Mouse (Mus musculus) heart, postnatal 10 days (tissue): ENCODE measurements around the gene Dact2. TPM values are rescaled to one million over a fixed set of nuclear protein-coding genes. Genes with fewer than 3 reads are reported as not detected.
A peak's percentile ranks its signal among the peaks of the same experiment; 100 is the strongest.

Experiments
- DNase-seq, 2 experiments: peaks; one replicate each; pipeline ENCODE4 v3.0.0; 2021
- intact Hi-C: fragments of 180-260 bp; cut with DNase I; formaldehyde crosslinking; loops from one replicate; pipeline ENCODE4 v1.15.1; 2025
- total RNA-seq, 2 experiments: library from RNA; stranded (reverse); gene quantifications; 2 replicates each; pipeline ENCODE4 v1.2.3; 2021

Gene Dact2
- 1 to 10 TPM; 2.3 to 2.7 TPM for total RNA-seq

GRCm38 (mm10) chr17:14204061-14204460, at the start of gene Dact2:
Dact2 (minus strand) TSS chr17:14204304.
- intact Hi-C loops: no loop called here
- peak in 1 of 2 experiments; percentile 39 for DNase-seq

GRCm38 (mm10) chr17:14252456-14252855, 48.4 kb upstream of the Dact2 start:
- intact Hi-C loops: no loop called here
- peak; percentile 45 to 62 for DNase-seq

- intact Hi-C loops: no loop called here
- no peak for DNase-seq
Measured at GRCm38 (mm10) chr17:14250401-14250800, 46.3 kb upstream of the Dact2 start.

- intact Hi-C loops: loop anchor here (5.0 kb wide), 1 partner anchor 33 kb away; no protein-coding TSS in a partner anchor
- DNase-seq: peak; percentile 61 to 72
Measured at GRCm38 (mm10) chr17:14249595-14249994, 45.5 kb upstream of the Dact2 start.

GRCm38 (mm10) chr17:14247931-14248330, 43.8 kb upstream of the Dact2 start:
- intact Hi-C loops: loop anchor here (5.0 kb wide), 1 partner anchor 34 kb away; no protein-coding TSS in a partner anchor
- DNase-seq: no peak

- intact Hi-C loops: loop anchor here (5.0 kb wide), 1 partner anchor 36 kb away; no protein-coding TSS in a partner anchor
- no peak for DNase-seq
Measured at GRCm38 (mm10) chr17:14246266-14246665, 42.2 kb upstream of the Dact2 start.

GRCm38 (mm10) chr17:14244195-14244965, 40.3 kb upstream of the Dact2 start:
- intact Hi-C loops: no loop called here
- DNase-seq: peak; percentile 76 to 80

- no peak for DNase-seq
- intact Hi-C loops: no loop called here
Measured at GRCm38 (mm10) chr17:14242634-14243033, 38.5 kb upstream of the Dact2 start.

- intact Hi-C loops: no loop called here
- no peak for DNase-seq
Measured at GRCm38 (mm10) chr17:14239960-14240359, 35.9 kb upstream of the Dact2 start.

- DNase-seq: no peak
- intact Hi-C loops: no loop called here
Measured at GRCm38 (mm10) chr17:14237134-14237533, 33.0 kb upstream of the Dact2 start.

- intact Hi-C loops: loop anchor here (5.0 kb wide), 2 partner anchors 177 to 672 kb away; no protein-coding TSS in a partner anchor
- no peak for DNase-seq
Measured at GRCm38 (mm10) chr17:14234774-14235389, 30.8 kb upstream of the Dact2 start.

- no peak for DNase-seq
- intact Hi-C loops: loop anchor here (2.0 to 5.0 kb wide), 3 partner anchors 53 to 674 kb away; no protein-coding TSS in a partner anchor
Measured at GRCm38 (mm10) chr17:14233658-14234057, 29.6 kb upstream of the Dact2 start.

- DNase-seq: peak; percentile 87 to 92
- intact Hi-C loops: loop anchor here (1.0 to 5.0 kb wide), 4 partner anchors 54 to 675 kb away; no protein-coding TSS in a partner anchor
Measured at GRCm38 (mm10) chr17:14232629-14233028, 28.5 kb upstream of the Dact2 start.

- intact Hi-C loops: loop anchor here (5.0 kb wide), 2 partner anchors 181 to 676 kb away; no protein-coding TSS in a partner anchor
Measured at GRCm38 (mm10) chr17:14230698-14231430, 26.8 kb upstream of the Dact2 start.

GRCm38 (mm10) chr17:14228381-14228780, 24.3 kb upstream of the Dact2 start:
- DNase-seq: no peak
- intact Hi-C loops: no loop called here

More at GRCm38 (mm10) chr17:14230698-14231430, 26.8 kb upstream of the Dact2 start:
- DNase-seq: no peak

- DNase-seq: no peak
- intact Hi-C loops: no loop called here
Measured at GRCm38 (mm10) chr17:14227601-14228000, 23.5 kb upstream of the Dact2 start.

GRCm38 (mm10) chr17:14226778-14227177, 22.7 kb upstream of the Dact2 start:
- no peak for DNase-seq
- intact Hi-C loops: no loop called here

GRCm38 (mm10) chr17:14225982-14226652, 22.0 kb upstream of the Dact2 start:
- intact Hi-C loops: no loop called here

GRCm38 (mm10) chr17:14221893-14222615, 17.9 kb upstream of the Dact2 start:
- DNase-seq: no peak
- intact Hi-C loops: loop anchor here (5.0 kb wide), 1 partner anchor 110 kb away; no protein-coding TSS in a partner anchor

More at GRCm38 (mm10) chr17:14225982-14226652, 22.0 kb upstream of the Dact2 start:
- DNase-seq: no peak
